Mouse (Mus musculus) MEL (cell line): ENCODE measurements around the gene Sptbn4. TPM values are rescaled to one million over a fixed set of nuclear protein-coding genes. Genes with fewer than 3 reads are reported as not detected.

Experiments
- DNase-seq: peaks from one replicate; pipeline ENCODE4 v3.0.0; 2011; ENCODE audit warnings: low read depth, low spot score
- H3K27ac ChIP-seq: 2 replicates; pipeline ENCODE4 v1.5.1; 2012; ENCODE audit warnings: low read depth, mild to moderate bottlenecking, control low read depth, low read length, moderate library complexity; ENCODE audit not compliant: control insufficient read depth
- H3K27me3 ChIP-seq, 2 experiments: fragments of 150-350 bp in 1 of 2; sonication (generic) in 1 of 2; 2 replicates each; pipeline ENCODE4 v1.6.1; 2012; ENCODE audit warnings: low read length in 2 of 2, mild to moderate bottlenecking in 2 of 2, improper control_type of control experiment in 1 of 2, moderate library complexity in 1 of 2; ENCODE audit not compliant: insufficient read depth in 2 of 2, control insufficient read depth in 1 of 2
- H3K36me3 ChIP-seq, 2 experiments: 2 replicates each; pipeline ENCODE4 v1.6.1; 2012 to 2014; ENCODE audit warnings: low read length in 2 of 2, improper control_type of control experiment in 1 of 2, inconsistent platforms in 1 of 2, mild to moderate bottlenecking in 1 of 2; ENCODE audit not compliant: insufficient read depth in 2 of 2, control insufficient read depth in 1 of 2
- H3K4me1 ChIP-seq, 2 experiments: fragments of 150-350 bp in 1 of 2; sonication (generic) in 1 of 2; 2 replicates each; pipeline ENCODE4 v1.6.1; 2012; ENCODE audit warnings: low read length in 2 of 2, improper control_type of control experiment in 1 of 2, mild to moderate bottlenecking in 1 of 2; ENCODE audit not compliant: insufficient read depth in 2 of 2, control insufficient read depth in 1 of 2
- H3K4me3 ChIP-seq, 2 experiments: fragments of 150-350 bp in 1 of 2; sonication (generic) in 1 of 2; 2 replicates each; pipeline ENCODE4 v1.5.1; 2012; ENCODE audit warnings: low read depth in 2 of 2, low read length in 2 of 2, mild to moderate bottlenecking in 2 of 2, moderate library complexity in 2 of 2, control low read depth in 1 of 2, improper control_type of control experiment in 1 of 2; ENCODE audit not compliant: control insufficient read depth in 1 of 2, insufficient read depth in 1 of 2
- H3K79me2 ChIP-seq: 2 replicates; pipeline ENCODE4 v1.6.1; 2012; ENCODE audit warnings: mild to moderate bottlenecking, low read length, moderate library complexity; ENCODE audit not compliant: control insufficient read depth, poor library complexity, insufficient read depth
- H3K9ac ChIP-seq: 2 replicates; pipeline ENCODE4 v1.6.1; 2012; ENCODE audit warnings: low read depth, mild to moderate bottlenecking, control low read depth, low read length, moderate library complexity; ENCODE audit not compliant: control insufficient read depth, poor library complexity, severe bottlenecking
- H3K9me3 ChIP-seq: fragments of 150-350 bp; sonication (generic); replicated peaks from 2 replicates; pipeline ENCODE4 v1.6.1; 2012; ENCODE audit warnings: mild to moderate bottlenecking, low read length, improper control_type of control experiment, moderate library complexity; ENCODE audit not compliant: insufficient read depth
- CHD2 ChIP-seq: IDR thresholded peaks from 2 replicates; pipeline ENCODE4 v1.6.1; 2011; ENCODE audit warnings: low read length, improper control_type of control experiment
- CTCF ChIP-seq, 3 experiments: IDR thresholded peaks in 2 of 3; conservative IDR thresholded peaks in 1 of 3; 2 replicates each; pipeline ENCODE4 v1.5.1; 2011 to 2012; ENCODE audit warnings: low read length in 3 of 3, low read depth in 2 of 3, mild to moderate bottlenecking in 2 of 3, improper control_type of control experiment in 1 of 3, inconsistent platforms in 1 of 3, mixed read lengths in 1 of 3, moderate library complexity in 1 of 3; ENCODE audit not compliant: control insufficient read depth in 1 of 3, insufficient read depth in 1 of 3, poor library complexity in 1 of 3, severe bottlenecking in 1 of 3
- EP300 ChIP-seq, 2 experiments: IDR thresholded peaks; 2 replicates each; pipeline ENCODE4 v1.6.1; 2011; ENCODE audit warnings: improper control_type of control experiment in 2 of 2, low read length in 2 of 2, low read depth in 1 of 2, mild to moderate bottlenecking in 1 of 2
- ETS1 ChIP-seq: IDR thresholded peaks from 2 replicates; pipeline ENCODE4 v1.6.1; 2012; ENCODE audit warnings: low read depth, mild to moderate bottlenecking, inconsistent platforms, low read length, improper control_type of control experiment, moderate library complexity
- GABPA ChIP-seq: IDR thresholded peaks from 2 replicates; pipeline ENCODE4 v1.6.1; 2012; ENCODE audit warnings: low read depth, mild to moderate bottlenecking, inconsistent platforms, low read length, improper control_type of control experiment, moderate library complexity
- GATA1 ChIP-seq: IDR thresholded peaks from 2 replicates; pipeline ENCODE4 v1.6.1; 2011; ENCODE audit warnings: low read depth, low read length, improper control_type of control experiment
- JUND ChIP-seq: IDR thresholded peaks from 2 replicates; pipeline ENCODE4 v1.6.1; 2011; ENCODE audit warnings: low read depth, mild to moderate bottlenecking, improper control_type of control experiment, low read length
- MAZ ChIP-seq: IDR thresholded peaks from 2 replicates; pipeline ENCODE4 v1.6.1; 2012; ENCODE audit warnings: low read depth, mild to moderate bottlenecking, inconsistent platforms, low read length, improper control_type of control experiment
- MEF2A ChIP-seq: IDR thresholded peaks from 2 replicates; pipeline ENCODE4 v1.6.1; 2014; ENCODE audit warnings: low read depth, mild to moderate bottlenecking, inconsistent platforms, low read length, improper control_type of control experiment; ENCODE audit not compliant: poor library complexity, insufficient replicate concordance, severe bottlenecking; ENCODE audit errors: extremely low read depth
- MXI1 ChIP-seq: IDR thresholded peaks from 2 replicates; pipeline ENCODE4 v1.6.1; 2011; ENCODE audit warnings: mild to moderate bottlenecking, low read depth, low read length, improper control_type of control experiment
- MYB ChIP-seq: IDR thresholded peaks from 2 replicates; pipeline ENCODE4 v1.6.1; 2011; ENCODE audit warnings: mild to moderate bottlenecking, low read depth, low read length, improper control_type of control experiment
- MYC ChIP-seq: IDR thresholded peaks from 2 replicates; pipeline ENCODE4 v1.6.1; 2011; ENCODE audit warnings: low read depth, mild to moderate bottlenecking, low read length, improper control_type of control experiment, moderate library complexity
- NRF1 ChIP-seq: IDR thresholded peaks from 2 replicates; pipeline ENCODE4 v1.6.1; 2014; ENCODE audit warnings: low read depth, mild to moderate bottlenecking, inconsistent platforms, low read length, improper control_type of control experiment, moderate library complexity; ENCODE audit not compliant: poor library complexity, insufficient read depth, severe bottlenecking
- SIN3A ChIP-seq: IDR thresholded peaks from 2 replicates; pipeline ENCODE4 v1.6.1; 2012; ENCODE audit warnings: low read length, improper control_type of control experiment, inconsistent platforms
- TAL1 ChIP-seq: IDR thresholded peaks from 2 replicates; pipeline ENCODE4 v1.6.1; 2012; ENCODE audit warnings: mild to moderate bottlenecking, inconsistent platforms, low read length, moderate library complexity, mixed read lengths
- TBP ChIP-seq: IDR thresholded peaks from 2 replicates; pipeline ENCODE4 v1.8.0; 2011; ENCODE audit warnings: low read depth, low read length, improper control_type of control experiment
- TCF12 ChIP-seq: IDR thresholded peaks from 2 replicates; pipeline ENCODE4 v1.6.1; 2014; ENCODE audit warnings: low read depth, mild to moderate bottlenecking, inconsistent platforms, low read length, improper control_type of control experiment, moderate library complexity
- UBTF ChIP-seq: IDR thresholded peaks from 2 replicates; pipeline ENCODE4 v1.6.1; 2012; ENCODE audit warnings: low read depth, mild to moderate bottlenecking, inconsistent platforms, low read length, improper control_type of control experiment, moderate library complexity, borderline replicate concordance; ENCODE audit not compliant: insufficient read depth
- ZC3H11A ChIP-seq: IDR thresholded peaks from 2 replicates; pipeline ENCODE4 v1.6.1; 2012; ENCODE audit warnings: low read depth, mild to moderate bottlenecking, inconsistent platforms, low read length, improper control_type of control experiment
- ZKSCAN1 ChIP-seq: IDR thresholded peaks from 2 replicates; pipeline ENCODE4 v1.6.1; 2012; ENCODE audit warnings: low read depth, mild to moderate bottlenecking, inconsistent platforms, low read length, improper control_type of control experiment, moderate library complexity
- ZMIZ1 ChIP-seq: IDR thresholded peaks from 2 replicates; pipeline ENCODE4 v1.6.1; 2012; ENCODE audit warnings: low read depth, mild to moderate bottlenecking, inconsistent platforms, low read length, improper control_type of control experiment, moderate library complexity
- ZNF384 ChIP-seq: IDR thresholded peaks from 2 replicates; pipeline ENCODE4 v1.6.1; 2012; ENCODE audit warnings: low read depth, mild to moderate bottlenecking, inconsistent platforms, low read length, improper control_type of control experiment
- polyA plus RNA-seq, 2 experiments: library from polyadenylated mRNA; stranded (reverse) in 1 of 2; unstranded in 1 of 2; fragments of >175 nt in 1 of 2; fragments of >200 nt in 1 of 2; gene quantifications; 2 replicates each; pipeline versions ENCODE4 v1.2.1 to v1.2.4; 2012; ENCODE audit warnings: low replicate concordance in 2 of 2, low read depth in 1 of 2; ENCODE audit not compliant: insufficient read length in 2 of 2, insufficient read depth in 1 of 2, missing spikeins in 1 of 2
- total RNA-seq: library from RNA; depleted of rRNA; stranded (reverse); fragments of 300-350 nt; gene quantifications from 2 replicates; pipeline ENCODE4 v1.2.3, GENCODE M21; 2012

Gene Sptbn4
- total and polyA plus RNA-seq, 3 experiments, result 0.19 to 0.68 TPM; not detected in 1

DNA sequence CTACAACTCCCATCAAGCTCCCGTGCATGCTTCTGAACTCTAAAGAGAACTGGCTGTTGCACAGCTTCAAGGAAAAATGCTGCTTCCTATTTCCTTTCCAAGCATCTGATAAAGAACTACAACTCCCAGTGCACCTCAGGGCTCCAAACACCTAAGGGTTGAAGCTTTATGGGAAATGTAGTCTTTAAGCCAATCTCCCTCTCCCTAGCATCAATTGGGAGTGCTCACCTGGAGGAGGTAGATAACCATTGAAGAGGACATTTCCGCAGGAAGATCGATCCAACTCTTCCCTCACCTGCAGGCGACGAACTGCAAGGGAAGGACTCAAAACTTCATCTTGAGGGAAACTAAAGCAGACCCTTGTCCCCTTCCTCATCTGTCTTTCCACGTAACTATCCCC, 93.3 kb downstream of the Sptbn4 start (continued):
- no peak for TF ChIP-seq ETS1
- TF ChIP-seq MEF2A, result no peak
- TF ChIP-seq TBP, result no peak
- no peak for TF ChIP-seq TAL1
- TF ChIP-seq CHD2, result no peak; the same call in 1 of the 2 replicates
- no peak for TF ChIP-seq MAZ
- peak; percentile 82 for TF ChIP-seq SIN3A
- TF ChIP-seq CTCF (IDR thresholded peaks at IDR 0.05 in 2 of 3, conservative IDR thresholded peaks at IDR 0.05 in 1 of 3; ENCODE audit: control insufficient read depth in 1 of 3, insufficient read depth in 1 of 3, low read depth in 2 of 3, low read length in 3 of 3, poor library complexity in 1 of 3, severe bottlenecking in 1 of 3), result no peak
- no peak for TF ChIP-seq JUND
- TF ChIP-seq, all 39 proteins: peak for 8

DNA sequence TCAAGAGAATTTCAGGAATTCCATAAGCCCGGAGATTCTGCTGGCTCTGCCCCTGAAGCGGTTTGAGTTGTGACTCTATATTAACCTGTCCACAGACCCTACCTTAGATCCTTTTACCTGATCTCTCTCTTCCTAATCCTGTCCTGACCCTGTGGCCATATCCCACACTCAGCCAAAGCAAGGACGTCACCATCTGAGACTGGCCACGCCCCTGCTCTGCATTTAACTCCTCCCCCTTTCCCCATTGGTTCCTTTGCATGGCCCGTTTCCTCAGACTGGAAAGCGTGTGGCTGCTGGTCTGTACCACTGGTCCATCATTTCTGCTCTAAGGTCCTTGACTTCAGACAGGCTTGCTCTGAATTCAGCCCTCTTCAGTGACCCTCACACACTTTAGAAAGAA, 102.0 kb downstream of the Sptbn4 start:
- Histone ChIP-seq H3K27me3 (no peaks in the 10 kb centered on the region), H3K36me3 (peaks cover 0 to 3% of the 10 kb centered on the region in 2 experiments; a peak in 2 of 4 replicates), H3K4me1 (peaks cover 0 to 7% of the 10 kb centered on the region in 2 experiments; a peak in 1 of 4 replicates), H3K9me3 (no peaks in the 10 kb centered on the region), H3K79me2 (no peaks in the 10 kb centered on the region), H3K4me3 (no peak overlapping the region), H3K27ac (no peak overlapping the region), H3K9ac (no peak overlapping the region)
- no peak for DNase-seq
- TF ChIP-seq ETS1 (no peak), EP300 (IDR thresholded peaks at IDR 0.05; ENCODE audit: low read depth in 1 of 2, low read length in 2 of 2) (no peak), UBTF (no peak), MYB (no peak), GABPA (no peak), MYC (no peak), MXI1 (no peak), ZKSCAN1 (no peak), ZC3H11A (no peak), GATA1 (no peak), TCF12 (no peak), ZMIZ1 (no peak), NRF1 (no peak), ZNF384 (no peak)
